Mouse (Mus musculus) thymus, postnatal 14 days (tissue): Measurements from ENCODE around the gene Eva1c.

ENCODE experiments used
- DNase-seq: peaks from one replicate; pipeline ENCODE4 v3.0.0; 2021

Eva1c gene

GRCm38 (mm10) chr16:90869361-90869760, 42.8 kb downstream of the Eva1c start:
- DNase-seq = no peak

DNA sequence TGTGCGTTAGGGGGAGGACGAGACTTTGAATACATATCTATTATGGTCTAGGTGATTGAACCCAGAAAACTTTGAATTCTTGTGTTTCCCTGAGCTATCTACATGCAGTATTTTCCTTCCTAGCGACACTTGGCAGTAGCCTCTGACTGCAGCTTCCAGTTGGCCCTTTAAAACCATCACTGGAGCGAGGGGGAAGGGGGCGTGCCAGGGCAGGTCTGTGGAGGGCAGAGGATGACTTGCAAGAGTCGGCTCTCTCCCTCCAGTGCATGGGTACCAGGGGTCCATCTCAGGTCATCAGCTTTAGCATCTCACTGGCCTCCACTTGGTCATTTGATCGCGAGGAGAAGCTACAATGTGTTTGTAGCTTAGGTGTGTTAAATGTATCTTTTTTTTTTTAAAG, 46.4 kb downstream of the Eva1c start:
- DNase-seq = no peak

- DNase-seq = no peak
These were observed 48.0 kb downstream of the Eva1c start for GRCm38 (mm10) chr16:90874536-90874935.

GRCm38 (mm10) chr16:90878135-90878860, 51.8 kb downstream of the Eva1c start:
- DNase-seq = no peak

DNA sequence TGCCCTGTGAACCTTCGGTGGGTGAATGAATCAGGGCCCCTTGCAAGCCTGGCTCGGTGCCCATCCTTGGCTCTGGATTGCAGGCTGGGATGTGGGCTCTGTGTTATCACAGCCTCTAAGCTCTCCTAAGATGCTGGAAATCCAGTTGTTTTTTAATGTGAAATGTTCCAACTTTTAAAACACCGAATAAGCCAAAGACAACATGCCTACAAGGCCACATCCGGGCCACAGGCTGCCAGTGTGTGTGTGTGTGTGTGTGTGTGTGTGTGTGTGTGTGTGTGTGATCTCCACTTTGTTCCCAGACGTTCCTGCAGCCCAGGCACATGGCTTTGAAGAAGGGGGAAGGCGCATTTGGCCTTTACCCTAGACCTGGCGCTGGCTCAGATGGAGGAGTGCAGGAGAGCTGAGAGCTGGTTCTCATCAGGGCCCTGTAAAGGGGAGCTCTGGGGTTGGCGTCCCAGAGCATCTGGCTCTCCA, 56.0 kb downstream of the Eva1c start:
- DNase-seq = no peak

DNA sequence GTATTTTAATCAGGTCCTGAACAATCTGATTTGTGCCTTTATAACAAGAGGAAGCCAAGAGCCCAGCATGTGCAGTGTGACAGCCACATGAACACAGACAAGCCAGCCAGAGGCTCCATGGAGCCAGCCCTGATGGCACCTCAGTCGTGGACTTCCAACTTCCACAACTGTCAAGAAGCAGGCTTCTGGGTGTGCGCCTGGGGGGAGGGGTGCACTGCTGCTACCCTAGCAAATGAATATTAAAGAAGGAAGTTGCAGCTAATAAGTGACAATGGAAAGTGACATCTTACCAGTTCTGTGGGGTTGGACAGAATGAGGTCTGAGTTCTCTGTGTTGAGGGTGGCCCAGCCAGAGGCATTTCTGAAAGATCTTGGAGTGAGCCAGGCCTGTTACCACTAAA, 58.8 kb downstream of the Eva1c start:
- DNase-seq = no peak

GRCm38 (mm10) chr16:90885781-90886565, 59.5 kb downstream of the Eva1c start:
- DNase-seq = no peak

GRCm38 (mm10) chr16:90890683-90891082, 64.2 kb downstream of the Eva1c start:
- DNase-seq = no peak

GRCm38 (mm10) chr16:90891601-90892000, 65.1 kb downstream of the Eva1c start:
- DNase-seq = no peak

DNA sequence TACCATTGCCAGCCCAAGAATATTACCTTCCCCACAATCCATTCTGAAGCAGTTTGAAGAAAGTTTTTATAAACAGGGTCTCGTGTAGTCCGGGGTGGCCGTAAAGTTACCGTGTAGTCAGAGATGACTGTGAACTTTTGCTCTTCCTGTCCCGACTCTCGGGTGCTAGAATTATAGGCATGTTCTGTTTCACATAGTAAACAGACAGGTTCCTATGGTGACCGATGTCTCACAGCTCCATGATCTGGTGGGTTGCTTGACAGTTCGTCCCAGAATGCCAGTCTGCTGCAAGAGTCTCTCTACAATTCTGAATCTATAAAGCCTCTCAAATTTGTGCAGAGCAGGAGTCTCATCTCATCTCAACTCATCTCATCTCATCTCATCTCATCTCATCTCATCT, 65.6 kb downstream of the Eva1c start:
- DNase-seq = no peak

DNA sequence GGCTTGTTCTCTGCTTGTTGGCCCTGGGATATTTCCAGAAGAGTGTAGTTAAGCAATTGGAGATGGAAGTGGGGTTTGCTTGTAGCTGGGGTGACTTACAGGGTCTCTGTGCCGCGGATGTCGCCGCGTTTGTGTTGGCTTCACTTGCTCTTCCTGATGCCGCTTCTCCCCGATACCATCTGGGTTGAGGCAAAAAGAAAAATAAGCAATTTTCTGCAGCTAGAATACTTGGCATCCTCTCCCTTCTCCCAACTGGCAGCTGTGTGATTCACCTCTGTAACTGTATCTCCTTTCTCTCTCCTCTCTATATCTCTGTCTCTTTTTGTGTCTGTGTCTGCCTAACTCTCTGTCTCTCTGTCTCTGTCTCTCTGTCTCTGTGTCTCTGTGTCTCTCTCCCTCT, 66.5 kb downstream of the Eva1c start:
- no peak for DNase-seq

- no peak for DNase-seq
These were observed 67.3 kb downstream of the Eva1c start for GRCm38 (mm10) chr16:90893792-90894191.

- no peak for DNase-seq
These were observed 71.1 kb downstream of the Eva1c start for GRCm38 (mm10) chr16:90897651-90898050.

- no peak for DNase-seq
These were observed 73.0 kb downstream of the Eva1c start for GRCm38 (mm10) chr16:90899498-90899897.

DNA sequence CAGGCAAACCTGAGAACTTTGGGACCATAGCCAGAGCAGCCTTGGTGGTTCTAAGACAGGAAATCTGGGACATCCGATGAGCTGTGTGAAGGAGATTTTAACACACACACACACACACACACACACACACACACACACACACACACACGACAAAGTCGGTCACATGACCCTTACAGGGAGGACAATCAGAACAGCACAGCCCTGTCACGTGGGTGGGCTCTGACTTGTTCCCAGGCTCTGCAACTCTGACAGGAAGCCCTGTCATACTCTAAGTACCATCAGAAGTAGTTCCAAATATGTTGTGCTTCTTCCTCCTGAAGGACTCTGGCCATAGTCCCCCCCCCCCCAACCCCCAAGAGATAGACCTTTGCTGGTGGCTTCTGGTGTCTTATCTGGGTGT, 74.8 kb downstream of the Eva1c start:
- DNase-seq = no peak

- DNase-seq = no peak
These were observed 76.8 kb downstream of the Eva1c start for GRCm38 (mm10) chr16:90903300-90903699.

DNA sequence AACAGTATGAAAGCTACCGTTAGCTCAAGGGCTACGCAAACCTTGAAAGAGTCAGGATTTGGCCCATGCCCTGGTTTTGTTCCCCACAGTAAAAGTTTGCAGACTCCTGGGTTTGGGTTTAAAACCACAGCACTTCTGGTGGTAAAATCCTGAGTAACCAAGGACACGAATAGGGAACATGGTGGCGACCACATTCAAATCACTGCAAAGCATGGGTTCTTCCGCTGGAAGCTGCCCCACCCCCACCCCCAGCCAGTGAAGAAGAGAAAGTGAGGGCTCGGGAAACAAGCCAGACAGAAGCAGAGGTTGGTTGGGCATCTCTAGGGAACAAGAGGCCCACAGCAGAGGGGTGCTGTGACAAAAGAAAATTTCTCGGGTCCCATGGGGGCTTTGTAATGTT, 80.7 kb downstream of the Eva1c start:
- DNase-seq = no peak

DNA sequence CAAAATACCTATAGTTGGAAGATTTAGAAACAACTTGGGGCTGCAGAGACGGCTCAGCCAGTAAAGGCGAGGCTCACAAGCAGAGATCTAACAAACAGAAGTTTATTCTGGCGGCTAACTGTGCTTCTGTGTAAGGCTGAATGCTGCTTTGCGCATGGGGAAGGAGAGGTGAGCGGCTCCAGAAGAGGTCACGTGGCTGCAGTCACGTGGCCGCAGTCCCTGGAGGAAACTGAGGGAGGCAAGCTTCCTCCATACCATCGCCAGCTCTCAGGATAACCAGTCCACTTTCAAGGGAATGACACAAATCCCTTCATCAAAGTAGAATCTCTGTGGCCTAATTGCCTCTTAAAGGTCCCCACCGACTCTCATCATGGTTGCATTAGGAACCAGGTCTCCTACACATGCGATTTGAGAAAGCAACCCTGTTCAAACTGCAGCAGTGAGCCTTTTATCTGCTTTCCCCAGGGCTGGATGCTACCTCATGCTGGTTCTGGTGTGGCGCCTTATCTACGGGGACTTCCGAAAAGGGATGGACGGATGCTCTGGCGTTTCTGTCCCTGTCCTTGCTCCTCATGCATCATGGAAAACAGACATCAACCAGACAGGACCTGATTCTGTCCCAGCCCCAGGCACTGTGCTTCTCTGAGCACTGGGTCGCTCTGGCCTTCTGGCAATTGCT, 84.5 kb downstream of the Eva1c start:
- no peak for DNase-seq

GRCm38 (mm10) chr16:90911766-90912165, 85.2 kb downstream of the Eva1c start:
- DNase-seq = no peak

- DNase-seq = no peak
These were observed 89.5 kb downstream of the Eva1c start for GRCm38 (mm10) chr16:90916040-90916481.

- no peak for DNase-seq
These were observed 90.6 kb downstream of the Eva1c start for GRCm38 (mm10) chr16:90917156-90917555.

DNA sequence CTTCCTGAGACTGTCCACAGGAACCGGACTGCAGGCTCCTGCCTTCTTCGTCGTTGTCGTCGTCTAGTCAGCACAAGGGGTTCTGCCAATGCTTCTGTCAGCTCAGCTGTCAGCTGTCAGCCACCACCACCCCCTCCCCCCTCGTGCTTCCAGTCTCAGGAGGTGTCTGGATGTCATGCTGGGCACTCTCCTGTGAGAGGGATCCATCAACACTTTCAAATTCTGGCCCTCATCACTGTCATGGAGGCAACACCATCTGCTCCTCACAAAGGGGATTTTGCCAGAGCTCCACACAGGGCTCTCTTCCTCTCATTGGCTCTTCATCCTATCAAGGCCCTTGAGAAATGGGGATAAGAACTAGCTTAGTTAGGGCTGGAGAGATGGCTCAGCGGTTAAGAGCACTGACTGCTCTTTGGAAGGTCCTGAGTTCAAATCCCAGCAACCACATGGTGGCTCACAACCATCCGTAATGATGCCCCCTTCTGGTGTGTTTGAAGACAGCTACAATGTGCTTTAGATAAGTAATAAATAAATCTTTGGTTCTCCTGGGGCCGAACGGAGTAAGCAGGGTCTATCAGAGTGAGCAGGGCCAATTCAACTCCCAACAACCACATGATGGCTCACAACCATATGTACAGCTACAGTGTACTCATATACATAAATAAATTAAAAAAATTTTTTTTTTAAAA, 95.1 kb downstream of the Eva1c start:
- DNase-seq = no peak
